Mouse (Mus musculus) small intestine, adult 2 months (tissue): ENCODE data around the gene Ptprd.

Experiments
- CTCF ChIP-seq: fragments of 200-500 bp; IDR thresholded peaks from 2 replicates; pipeline ENCODE4 v1.5.1; 2012; ENCODE audit warnings: low read depth, mild to moderate bottlenecking, control low read depth, inconsistent platforms, low read length, moderate library complexity, mixed read lengths; ENCODE audit not compliant: insufficient replicate concordance, insufficient read length; ENCODE audit errors: extremely low read depth
- POLR2A ChIP-seq: fragments of 200-500 bp; IDR thresholded peaks from 2 replicates; pipeline ENCODE4 v1.6.1; 2012; ENCODE audit warnings: low read depth, mild to moderate bottlenecking, control low read depth, inconsistent platforms, low read length, moderate library complexity

GRCm38 (mm10) chr4:76076051-76076450 is 2135.7 kb downstream of the Ptprd start:
- no peak for TF ChIP-seq CTCF
- no peak for TF ChIP-seq POLR2A
